Mouse (Mus musculus): ENCODE measurements at regions not wholly inside any gene's neighbourhood (a gene's known extent, or its start where the extent isn't known, plus 50 kb on each side); places are given as distances from the start of the nearest gene placed in this dataset.

DNA sequence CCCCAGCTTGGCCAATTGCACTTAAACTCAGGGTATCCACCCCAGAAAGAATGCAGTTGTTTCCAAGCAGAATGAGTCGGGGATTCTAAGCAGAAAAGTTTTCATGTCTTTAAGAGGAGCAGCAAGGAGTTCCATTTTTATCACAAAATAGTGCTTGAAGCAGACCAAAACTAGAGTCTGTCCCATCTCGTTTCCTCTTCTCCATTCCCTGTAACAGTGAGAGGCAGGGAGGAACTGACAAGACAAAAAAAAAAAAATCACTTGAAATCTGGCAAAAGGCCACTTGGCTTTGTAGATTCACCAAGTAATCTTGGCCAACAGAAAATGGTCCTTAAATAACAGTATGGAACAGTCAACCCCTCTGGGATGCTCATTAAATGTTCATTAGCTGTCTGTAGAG lies 186.8 kb downstream of the Kctd12 start:
- no peak for TF ChIP-seq POLR2A (IDR thresholded peaks at IDR 0.05; ENCODE audit: control insufficient read depth, low read depth, low read length)
- TF ChIP-seq CTCF (IDR thresholded peaks at IDR 0.05; ENCODE audit: control insufficient read depth, insufficient read depth, insufficient replicate concordance, low read depth, low read length), result no peak
